Mouse (Mus musculus): ENCODE results near the gene Serping1. TPM values are rescaled to one million over a fixed set of nuclear protein-coding genes. Genes with fewer than 3 reads are reported as not detected.

The Serping1 gene
- total RNA-seq (2023): under 1 TPM in 1 of 2 experiments, not detected in 1; 0.33 TPM

DNA sequence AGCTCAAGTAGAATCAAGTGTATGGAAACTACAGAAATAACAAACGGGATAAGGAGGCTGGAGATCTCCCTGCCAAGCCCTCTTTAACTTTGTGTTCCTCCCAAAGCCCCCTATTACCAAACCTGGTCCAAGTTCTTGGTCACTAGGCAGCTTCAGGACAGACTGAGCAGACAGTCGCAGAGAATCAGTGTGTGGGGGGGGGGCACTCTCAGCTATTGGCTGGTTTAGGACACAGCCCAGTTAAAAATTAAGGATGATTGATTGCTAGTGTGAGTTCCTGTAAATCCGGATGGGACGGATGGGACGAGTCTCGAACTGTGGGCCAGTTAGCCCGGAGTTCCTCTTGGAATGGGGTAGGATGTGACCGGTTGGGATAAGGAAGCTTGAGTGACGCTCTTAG, at the start of gene Serping1:
Gene Serping1, minus strand, starts transcription at position 204 of the 400 bp plus-strand sequence.

DNA sequence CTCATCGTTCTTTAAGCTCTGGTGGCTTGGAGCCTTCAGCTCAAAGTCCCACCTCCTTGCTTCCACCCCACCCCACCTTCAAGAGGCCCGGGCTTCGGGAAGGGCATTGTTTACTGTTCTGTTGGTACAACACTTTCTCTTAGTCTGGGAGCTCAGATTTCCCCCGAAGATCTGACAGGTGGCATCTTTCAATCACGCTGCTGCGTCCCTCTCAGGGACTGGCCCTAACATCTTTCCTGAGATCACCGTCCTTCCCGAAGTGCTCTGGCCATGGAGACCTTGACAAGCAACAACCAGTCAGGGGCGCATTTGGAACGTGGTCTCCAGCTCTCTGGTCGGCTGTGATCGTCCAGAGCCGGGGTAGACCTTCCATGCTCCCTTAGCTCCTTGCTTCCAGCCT, 47.3 kb upstream of the Serping1 start, which contains the start of gene Smtnl1:
Gene Smtnl1, minus strand, starts transcription at position 101 of the 400 bp plus-strand sequence.

DNA sequence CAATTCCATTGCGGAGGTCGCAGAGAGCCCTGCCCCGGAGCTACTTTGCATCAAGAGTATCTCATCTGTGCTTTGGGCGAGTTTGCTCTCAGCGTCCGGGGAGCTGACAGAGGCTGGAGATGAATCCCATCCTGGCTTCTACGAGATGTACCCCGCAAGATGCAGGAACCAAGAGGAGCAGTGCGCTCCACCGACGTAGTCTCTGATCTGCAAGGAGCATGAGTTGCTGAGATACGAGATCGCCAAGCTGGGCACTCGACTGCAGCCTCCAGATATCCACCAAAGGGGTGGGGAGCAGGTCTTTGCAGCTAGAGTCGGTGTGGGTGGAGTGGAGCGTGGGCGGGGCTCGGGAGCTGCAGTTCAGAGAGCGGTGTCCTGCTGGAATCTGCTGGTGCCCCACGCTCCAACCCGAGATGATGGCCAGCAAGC, 23.3 kb upstream of the Serping1 start, which contains the start of gene Ube2l6:
Gene Ube2l6, plus strand, starts transcription at position 336 of the 429 bp plus-strand sequence.

DNA sequence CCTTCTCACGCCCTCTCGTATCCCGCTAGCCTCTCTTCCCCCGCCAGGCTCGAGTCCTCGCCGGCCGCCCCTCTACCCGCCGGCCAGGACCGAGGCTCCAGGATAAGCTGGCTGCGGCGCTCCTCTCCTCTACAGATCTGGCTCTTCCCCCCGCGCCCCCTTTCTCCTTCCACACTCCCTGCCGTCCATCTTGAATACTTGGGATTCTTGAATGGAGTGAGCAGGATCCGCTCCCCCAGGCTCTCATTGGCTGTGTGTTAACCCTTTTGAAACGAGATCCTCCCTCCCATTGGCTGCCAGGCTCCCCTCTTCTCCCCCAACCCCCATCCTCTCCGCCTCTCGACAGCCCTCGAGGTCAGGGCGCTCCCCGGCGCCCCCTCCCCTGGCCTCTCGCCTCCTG, 31.7 kb downstream of the Serping1 start, which contains the start of gene Gm19426:
Gene Gm19426, minus strand, starts transcription at position 95 of the 400 bp plus-strand sequence.

DNA sequence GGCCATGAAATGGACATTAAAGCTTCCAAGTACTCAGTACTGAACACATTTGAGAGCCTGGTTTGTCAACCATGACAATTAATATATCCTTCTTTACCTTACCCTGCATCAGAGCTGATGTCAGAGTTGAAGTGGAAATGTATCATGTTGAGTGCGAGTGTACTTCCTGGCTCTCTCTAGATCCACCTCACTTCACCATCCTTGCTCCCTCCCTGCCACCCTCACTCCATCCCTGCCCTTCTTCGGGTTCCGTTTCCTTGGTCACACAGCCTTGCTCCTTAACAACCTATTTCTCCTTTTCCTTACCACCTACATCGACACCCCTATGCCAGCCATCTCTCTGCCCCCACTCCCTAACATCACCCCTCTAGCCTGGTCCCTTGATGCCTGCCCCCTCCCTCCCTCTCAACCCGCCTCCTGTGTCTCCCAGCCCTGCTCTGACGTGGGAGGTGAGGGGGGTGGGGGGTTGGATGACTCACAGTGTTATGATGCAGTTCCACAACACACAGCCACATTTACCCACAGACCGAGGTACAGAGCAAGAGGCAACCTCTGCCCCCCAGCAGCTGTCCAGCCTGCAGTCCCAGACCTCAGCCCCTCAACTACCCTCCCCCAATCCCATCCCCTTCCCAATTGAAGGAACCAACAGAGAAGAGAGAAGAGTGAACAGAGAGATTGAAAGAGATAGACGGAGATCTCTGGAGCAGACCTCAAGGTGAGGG, 41.5 kb downstream of the Serping1 start, which contains the start of gene Ypel4:
Gene Ypel4, plus strand, starts transcription at position 480 of the 722 bp plus-strand sequence.

DNA sequence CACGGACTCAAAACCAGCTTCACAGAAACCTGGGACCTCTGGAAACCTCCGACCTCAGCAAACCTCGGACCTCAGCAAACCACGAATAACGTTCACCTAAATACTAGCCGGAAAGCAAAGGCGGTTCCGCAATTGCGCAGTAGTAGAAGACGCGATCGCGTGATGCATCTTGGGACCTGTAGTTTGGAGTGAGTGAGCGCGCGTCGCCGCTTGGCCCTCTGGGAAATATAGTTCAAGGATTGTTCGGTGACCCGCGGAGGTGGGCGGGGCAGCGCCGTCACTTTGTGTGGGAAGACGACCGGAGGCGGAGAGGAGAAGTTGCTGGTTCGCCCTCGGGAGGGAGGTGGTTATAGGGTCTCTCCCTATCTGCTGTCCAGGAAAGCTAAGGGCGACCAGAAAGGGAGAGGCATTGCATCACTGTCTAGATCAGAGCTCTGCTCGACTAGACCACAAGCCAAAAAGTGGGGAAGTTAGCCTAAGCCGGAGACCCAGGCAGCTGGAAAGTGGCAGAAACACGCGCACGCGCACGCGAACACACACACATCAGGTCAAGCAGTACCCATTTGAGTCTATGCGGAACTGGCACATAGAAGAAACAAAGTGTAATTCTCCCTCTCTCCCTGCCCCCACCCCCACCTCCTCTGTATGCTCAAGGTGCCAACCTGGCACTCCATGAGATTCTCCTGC, 47.9 kb downstream of the Serping1 start, which contains the start of gene Clp1:
Gene Clp1, minus strand, starts transcription at position 179 of the 687 bp plus-strand sequence.

Other genes with a start within 250 kb of the Serping1 start
- gene Ctnnd1, start 124.7 kb downstream of the Serping1 start, total RNA-seq (2023): 1 to 10 TPM; 1.4 to 2.3 TPM
- gene Btbd18, start 116.4 kb downstream of the Serping1 start, total RNA-seq (2023): not detected
- gene Selenoh, start 104.7 kb downstream of the Serping1 start, total RNA-seq (2023): 10 to 100 TPM; 43.5 to 54.2 TPM
- gene Gm28635, start 97.4 kb downstream of the Serping1 start, total RNA-seq (2023): not detected
- 10 to 100 TPM; 16.4 to 18.7 TPM for gene Med19, start 97.0 kb downstream of the Serping1 start, total RNA-seq (2023)
- gene Tmx2, start 96.3 kb downstream of the Serping1 start, total RNA-seq (2023): 10 to 100 TPM; 39.3 to 46.5 TPM
- gene Zdhhc5, start 60.3 kb downstream of the Serping1 start, total RNA-seq (2023): 10 to 100 TPM; 53.5 to 55.2 TPM
- gene Clp1, start 48.1 kb downstream of the Serping1 start, total RNA-seq (2023): 10 to 100 TPM; 26.6 to 32.2 TPM
- gene Ypel4, start 41.4 kb downstream of the Serping1 start, total RNA-seq (2023): under 1 TPM in 1 of 2 experiments, not detected in 1; 0.74 TPM
- gene Gm19426, start 31.8 kb downstream of the Serping1 start, total RNA-seq (2023): not detected
- 1 to 10 TPM; 3.6 to 3.9 TPM for gene Ube2l6, start 23.4 kb upstream of the Serping1 start, total RNA-seq (2023)
- not detected for gene Smtnl1, start 47.2 kb upstream of the Serping1 start, total RNA-seq (2023)
- gene Timm10, start 51.6 kb upstream of the Serping1 start, total RNA-seq (2023): 10 to 100 TPM in 1 of 2 experiments, 1 to 10 TPM in 1; 8.7 to 16.9 TPM
- gene Slc43a1, start 63.4 kb upstream of the Serping1 start, total RNA-seq (2023): 1 to 10 TPM; 1.3 to 1.4 TPM
- gene Rtn4rl2, start 111.3 kb upstream of the Serping1 start, total RNA-seq (2023): not detected
- 1 to 10 TPM; 3.2 to 5.3 TPM for gene Slc43a3, start 161.1 kb upstream of the Serping1 start, total RNA-seq (2023)
- not detected for gene Prg2, start 205.0 kb upstream of the Serping1 start, total RNA-seq (2023)
- gene Prg3, start 212.8 kb upstream of the Serping1 start, total RNA-seq (2023): not detected

All from T-cell, adult 66 days (primary cell).